Mouse (Mus musculus) G1E (cell line): Measurements from ENCODE around the gene Ankrd40.

Experiments used
- CTCF ChIP-seq: IDR thresholded peaks from 2 replicates; pipeline ENCODE4 v1.5.1; 2012; ENCODE audit warnings: low read depth, low read length, inconsistent platforms, mixed read lengths
- GATA1 ChIP-seq: IDR thresholded peaks from 2 replicates; pipeline ENCODE4 v1.6.1; 2012; ENCODE audit warnings: borderline replicate concordance, low read length, inconsistent platforms, mixed read lengths
- POLR2AphosphoS5 ChIP-seq: IDR thresholded peaks from 2 replicates; pipeline ENCODE4 v1.6.1; 2012; ENCODE audit warnings: low read depth, low read length, inconsistent platforms; ENCODE audit not compliant: insufficient replicate concordance
- TAL1 ChIP-seq: conservative IDR thresholded peaks from 2 replicates; pipeline ENCODE4 v1.6.1; 2012; ENCODE audit warnings: low read depth, low read length, inconsistent platforms, mixed read lengths

DNA sequence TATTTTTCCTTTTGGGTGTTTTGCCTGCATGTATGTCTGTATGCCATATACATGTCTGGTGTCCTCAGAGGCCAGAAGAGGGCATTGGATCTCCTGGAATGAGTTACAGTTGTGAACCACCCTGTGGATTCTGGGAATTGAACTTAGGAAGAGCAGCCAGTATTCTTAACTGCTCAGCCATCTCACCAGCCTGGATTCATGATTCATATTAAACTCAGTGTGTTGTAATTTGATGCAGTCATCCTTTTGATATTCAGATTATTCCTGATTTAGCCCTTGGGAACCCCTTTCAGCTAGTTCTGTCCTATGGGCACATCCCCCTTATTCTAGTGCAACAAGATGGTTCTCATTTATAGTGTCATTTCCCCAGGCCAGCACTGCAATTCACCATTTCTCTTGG lies 8.8 kb downstream of the Ankrd40 start:
- TF ChIP-seq CTCF (no peak), POLR2AphosphoS5 (no peak), TAL1 (no peak), GATA1 (no peak)
